Mouse (Mus musculus): Measurements from ENCODE around the gene Coch.
"Not testable (repeated sequence)": the region's sequence is repeated elsewhere in the genome, so short reads cannot be mapped to it uniquely, and the experiment has no call there.

Coch gene

DNA sequence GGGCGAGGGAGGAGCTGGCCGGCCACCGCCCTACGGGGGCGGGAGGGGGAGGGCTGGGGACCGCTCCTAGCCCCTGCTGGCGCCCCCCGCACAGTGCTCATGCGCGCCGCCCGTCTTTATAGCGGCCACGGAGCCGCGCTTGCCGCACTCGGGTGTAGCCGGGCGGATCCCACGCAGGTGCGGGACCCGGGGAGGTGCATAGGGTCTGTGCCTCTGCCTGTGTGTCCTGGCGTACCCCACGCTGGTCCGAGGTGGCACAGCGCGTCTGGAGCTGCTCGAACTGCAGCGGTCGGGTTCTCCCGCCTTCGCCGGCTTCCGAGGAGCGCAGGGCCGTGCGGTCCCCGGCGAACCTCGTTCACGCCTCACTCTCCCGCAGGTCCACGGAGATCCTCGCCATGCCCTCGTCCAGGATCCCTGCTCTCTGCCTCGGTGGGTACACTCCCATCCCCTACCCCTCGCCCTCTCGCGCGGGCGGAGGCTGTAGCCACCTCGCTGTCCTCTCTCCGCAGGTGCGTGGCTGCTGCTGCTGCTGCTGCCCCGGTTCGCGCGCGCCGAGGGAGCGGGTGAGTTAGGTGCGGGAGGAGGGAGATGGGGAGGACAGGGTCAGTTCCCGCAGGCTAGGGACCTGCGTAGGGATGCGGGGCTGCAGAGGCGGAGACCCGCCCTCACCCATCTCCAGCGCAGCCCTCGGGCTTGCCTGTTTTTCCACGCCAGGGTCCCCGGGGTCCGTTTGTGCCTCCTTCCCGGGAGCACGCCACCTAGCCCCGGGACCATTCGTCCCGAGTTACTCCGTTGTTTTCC, at the start of gene Coch:
Coch (plus strand) TSS at position 113 of the 801 bp plus-strand sequence.
- no peak for DNase-seq (ENCODE audit: low spot score)

DNA sequence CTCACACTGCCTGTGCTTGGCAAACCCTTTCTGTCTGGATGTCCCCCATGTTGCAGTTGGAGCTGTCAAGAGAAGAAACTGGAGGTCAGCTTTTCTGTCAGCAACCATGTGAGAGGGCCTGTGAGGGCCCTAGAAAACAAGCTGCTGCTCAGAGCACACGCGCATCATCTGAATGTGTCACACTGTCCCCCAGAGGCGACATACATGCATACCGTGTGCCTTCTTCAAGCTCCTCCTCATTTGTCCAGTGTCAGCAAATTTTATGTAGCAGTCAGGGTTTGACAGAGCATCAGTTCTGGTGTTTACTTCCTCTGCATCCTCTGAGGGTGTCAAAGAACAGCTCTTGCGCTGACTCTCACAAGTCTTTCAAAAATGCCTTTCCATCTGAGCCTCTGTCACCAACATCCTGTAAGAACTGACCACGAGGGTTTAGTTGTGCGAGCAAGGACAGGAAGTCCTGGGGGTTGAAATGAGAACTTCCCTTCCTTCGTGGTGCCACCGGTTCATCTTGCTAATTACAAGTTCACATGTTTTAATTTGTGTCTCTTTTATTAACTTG, 49.7 kb upstream of the Coch start:
- DNase-seq (ENCODE audit: low spot score), result no peak

DNA sequence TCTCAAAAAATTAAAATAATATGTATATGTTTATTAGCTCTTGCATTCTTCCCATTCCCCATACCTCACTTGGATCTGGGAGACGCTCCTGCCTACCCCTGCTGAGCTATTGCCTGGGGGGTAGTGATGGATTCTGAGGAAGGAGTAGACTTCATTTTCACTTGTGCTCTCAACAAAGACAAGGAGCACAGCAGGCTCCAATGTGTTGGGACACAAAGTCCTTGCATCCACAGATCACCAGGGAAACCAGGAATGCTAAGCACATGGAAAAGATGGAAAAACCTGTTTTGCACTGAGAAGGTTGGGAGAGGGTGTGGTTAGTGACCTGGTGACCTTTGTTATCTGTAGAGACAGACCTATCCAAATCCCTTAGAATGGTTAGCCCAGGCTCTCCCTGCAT, 38.1 kb upstream of the Coch start:
- no peak for DNase-seq (ENCODE audit: low spot score)

DNA sequence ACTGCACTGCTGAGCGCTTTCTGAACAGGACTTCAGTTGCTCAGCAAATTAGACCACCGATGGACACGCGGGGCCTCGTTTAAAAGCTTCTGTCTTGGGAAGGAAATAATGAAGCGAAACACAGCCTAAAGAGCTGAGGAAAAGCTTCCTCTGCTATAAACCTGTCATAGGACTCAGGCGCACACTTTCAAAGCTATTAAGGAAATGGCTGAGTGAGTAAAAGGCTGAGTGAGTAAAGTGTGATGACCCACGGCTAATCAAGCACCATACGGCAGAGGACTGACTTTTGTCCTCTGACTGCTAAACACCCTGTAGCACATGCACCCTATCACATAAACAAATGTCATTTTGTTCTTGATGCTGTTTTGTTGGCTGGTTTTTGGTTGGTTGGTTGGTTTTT, 31.7 kb upstream of the Coch start:
- no peak for DNase-seq (ENCODE audit: low spot score)

- DNase-seq (ENCODE audit: low spot score), result no peak
Observed at GRCm38 (mm10) chr12:51567225-51567624, 25.9 kb upstream of the Coch start.

GRCm38 (mm10) chr12:51569472-51569871, 23.7 kb upstream of the Coch start:
- no peak for DNase-seq (ENCODE audit: low spot score)

DNA sequence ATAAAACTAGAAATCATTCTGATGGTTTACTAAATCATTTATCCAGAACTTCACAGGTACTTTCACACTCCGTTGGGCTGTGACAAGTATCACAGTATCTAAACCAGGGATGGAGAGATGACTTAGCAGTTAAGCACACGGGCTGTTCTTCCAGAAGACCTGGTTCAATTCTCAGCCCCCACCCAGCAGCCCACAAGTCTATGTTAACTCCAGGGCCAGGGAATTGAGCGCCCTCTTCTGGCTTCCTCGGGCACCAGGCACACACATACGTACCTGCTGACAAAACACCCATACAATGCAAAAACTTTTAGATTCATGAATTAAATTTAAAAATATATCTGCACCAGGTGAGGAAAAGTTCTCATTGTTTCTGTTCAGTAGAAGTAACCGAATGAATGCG, 23.2 kb upstream of the Coch start:
- DNase-seq (ENCODE audit: low spot score), result no peak

DNA sequence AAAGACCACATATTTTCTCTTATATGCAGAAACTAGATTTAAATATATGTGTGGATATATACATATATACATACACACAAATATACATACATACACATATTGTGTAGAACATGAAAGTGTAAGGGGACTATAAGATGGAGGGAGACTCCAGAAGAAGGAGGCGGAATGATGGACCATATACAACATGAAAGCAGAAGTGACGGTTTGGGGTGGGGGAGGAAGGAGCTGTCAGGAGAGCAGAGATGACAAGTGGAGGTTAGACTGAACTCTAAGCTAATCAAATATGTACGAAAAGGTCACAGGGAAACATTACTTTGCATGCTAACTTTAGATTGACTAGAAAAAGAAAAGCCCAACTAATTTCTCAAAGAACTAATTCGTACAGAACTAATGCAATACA, 20.5 kb upstream of the Coch start:
- DNase-seq (ENCODE audit: low spot score), result no peak

DNA sequence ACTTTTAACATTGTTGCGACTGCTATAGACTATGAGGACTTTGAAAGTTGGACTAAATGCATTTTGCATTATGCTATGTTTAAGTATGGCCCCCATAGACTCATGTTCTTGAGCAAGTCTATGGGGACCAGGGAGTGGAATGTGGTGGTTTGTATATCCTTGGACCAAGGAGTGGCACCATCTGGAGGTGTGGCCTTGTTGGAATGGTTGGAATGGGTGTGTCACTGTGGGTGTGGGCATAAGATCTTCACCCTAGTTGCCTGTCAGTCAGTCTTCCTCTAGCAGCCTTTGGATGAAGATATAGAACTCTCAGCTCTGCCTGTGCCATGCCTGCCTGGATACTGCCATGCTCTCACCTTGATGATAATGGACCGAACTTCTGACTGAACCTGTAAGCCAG, 15.3 kb upstream of the Coch start:
- not testable (repeated sequence) for DNase-seq (ENCODE audit: low spot score)

DNA sequence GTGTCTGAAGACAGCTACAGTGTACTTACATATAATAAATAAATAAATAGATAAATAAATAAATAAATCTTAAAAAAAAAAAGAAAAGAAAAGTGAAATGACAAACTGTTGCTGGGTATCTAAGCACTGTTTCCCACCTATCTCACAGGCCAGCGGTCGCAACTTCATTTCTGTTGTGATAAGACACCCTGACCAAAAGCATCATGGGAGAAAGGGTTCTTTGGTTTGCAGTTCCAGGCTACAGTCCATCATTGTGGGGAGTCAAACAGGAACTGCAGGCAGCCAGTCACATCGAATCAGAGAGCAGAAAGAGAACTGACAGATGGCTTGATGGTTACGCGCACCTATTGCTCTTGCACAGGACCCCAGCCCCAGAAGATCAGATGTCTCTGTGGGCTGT, 3.9 kb upstream of the Coch start:
- DNase-seq (ENCODE audit: low spot score), result no peak

GRCm38 (mm10) chr12:51591921-51592320, 1.2 kb upstream of the Coch start:
- DNase-seq (ENCODE audit: low spot score), result no peak

- no peak for DNase-seq (ENCODE audit: low spot score)
Observed at GRCm38 (mm10) chr12:51592888-51593228, 283 bp upstream of the Coch start.

GRCm38 (mm10) chr12:51594030-51594470, 909 bp downstream of the Coch start:
- DNase-seq (ENCODE audit: low spot score), result no peak

- DNase-seq (ENCODE audit: low spot score), result no peak
Observed at GRCm38 (mm10) chr12:51603306-51603705, 10.2 kb downstream of the Coch start.

GRCm38 (mm10) chr12:51606138-51606537, 13.0 kb downstream of the Coch start:
- no peak for DNase-seq (ENCODE audit: low spot score)

DNA sequence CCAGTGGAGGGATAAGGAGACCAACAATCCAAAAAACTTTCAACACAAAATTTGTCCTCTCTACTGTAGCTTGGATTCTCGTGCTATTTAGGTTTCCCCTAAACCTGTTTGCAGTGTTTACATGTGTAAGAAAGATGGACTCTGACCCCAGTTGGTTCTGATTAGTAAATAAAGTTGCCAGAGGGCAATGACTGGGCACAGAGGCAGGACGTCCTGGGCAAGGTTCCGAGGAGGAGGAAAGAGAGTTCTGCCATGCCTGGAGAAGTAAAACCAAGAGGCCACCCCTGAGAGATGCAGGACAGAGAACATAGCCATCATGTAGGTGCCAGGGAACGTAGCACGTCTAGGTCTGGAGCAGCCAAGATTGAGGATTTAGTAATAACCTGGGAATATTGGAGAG, 19.2 kb downstream of the Coch start:
- DNase-seq (ENCODE audit: low spot score), result no peak

- DNase-seq (ENCODE audit: low spot score), result no peak
Observed at GRCm38 (mm10) chr12:51620572-51620971, 27.4 kb downstream of the Coch start.

- no peak for DNase-seq (ENCODE audit: low spot score)
Observed at GRCm38 (mm10) chr12:51621161-51621560, 28.0 kb downstream of the Coch start.

- peak; percentile 28 for DNase-seq (ENCODE audit: low spot score)
Observed at GRCm38 (mm10) chr12:51622670-51623365, 29.7 kb downstream of the Coch start.

DNA sequence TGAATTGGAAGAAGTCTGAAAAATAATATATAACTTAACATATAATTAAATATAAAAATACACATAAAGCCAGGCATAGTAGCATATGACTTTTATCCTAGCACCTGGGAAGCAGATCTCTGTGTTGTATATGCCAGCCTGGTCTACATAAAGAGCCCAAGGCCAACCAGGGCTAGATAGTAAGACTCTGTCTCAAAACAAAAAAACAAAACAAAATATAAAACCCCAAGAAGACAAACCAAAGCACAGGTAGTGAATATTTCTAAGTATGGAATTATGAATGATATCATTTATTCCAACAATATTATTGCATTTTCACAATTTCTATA, 30.2 kb downstream of the Coch start:
- no peak for DNase-seq (ENCODE audit: low spot score)

- no peak for DNase-seq (ENCODE audit: low spot score)
Observed at GRCm38 (mm10) chr12:51633481-51633880, 40.3 kb downstream of the Coch start.

GRCm38 (mm10) chr12:51636260-51636659, 43.1 kb downstream of the Coch start:
- DNase-seq (ENCODE audit: low spot score), result no peak

DNA sequence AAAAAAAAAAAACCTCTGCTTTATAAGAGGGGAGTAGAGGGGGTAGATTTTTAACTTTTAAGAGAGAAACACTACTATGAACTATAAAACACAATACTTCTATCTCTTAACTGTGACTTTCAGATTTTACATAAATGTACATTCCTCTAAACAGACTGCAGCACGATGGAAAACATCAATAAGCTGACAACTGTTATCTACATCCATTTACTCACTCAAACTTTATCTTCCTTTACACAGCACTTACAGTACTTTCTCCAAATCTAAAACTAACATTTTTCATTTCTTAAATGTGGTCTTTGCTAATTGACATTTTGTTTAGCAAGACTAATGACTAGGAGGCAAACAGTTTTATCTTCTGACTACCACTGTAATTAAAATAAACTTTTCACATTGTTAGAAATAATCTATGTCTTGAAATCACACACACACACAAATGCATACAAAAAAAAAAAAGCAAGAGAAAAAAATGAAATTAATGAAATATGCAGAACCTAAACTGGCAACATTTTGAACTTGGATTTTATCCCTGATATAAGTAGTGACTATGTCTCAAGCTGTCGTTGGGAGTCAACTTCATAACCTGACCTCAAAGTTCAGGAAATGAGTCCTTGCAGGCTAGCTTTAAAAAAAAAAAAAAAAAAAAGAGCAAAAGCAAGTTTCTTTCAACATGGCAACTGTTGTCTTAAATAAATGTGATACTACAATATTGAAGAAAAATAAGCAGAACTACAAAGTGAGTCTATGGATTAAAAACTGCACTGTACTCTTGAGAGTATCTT, 43.7 kb downstream of the Coch start:
- no peak for DNase-seq (ENCODE audit: low spot score)
